Mouse (Mus musculus): Measurements from ENCODE around the gene Ephb1. TPM values are rescaled to one million over a fixed set of nuclear protein-coding genes. Genes with fewer than 3 reads are reported as not detected.

Ephb1 gene
- total and polyA plus RNA-seq, 3 experiments: not detected

DNA sequence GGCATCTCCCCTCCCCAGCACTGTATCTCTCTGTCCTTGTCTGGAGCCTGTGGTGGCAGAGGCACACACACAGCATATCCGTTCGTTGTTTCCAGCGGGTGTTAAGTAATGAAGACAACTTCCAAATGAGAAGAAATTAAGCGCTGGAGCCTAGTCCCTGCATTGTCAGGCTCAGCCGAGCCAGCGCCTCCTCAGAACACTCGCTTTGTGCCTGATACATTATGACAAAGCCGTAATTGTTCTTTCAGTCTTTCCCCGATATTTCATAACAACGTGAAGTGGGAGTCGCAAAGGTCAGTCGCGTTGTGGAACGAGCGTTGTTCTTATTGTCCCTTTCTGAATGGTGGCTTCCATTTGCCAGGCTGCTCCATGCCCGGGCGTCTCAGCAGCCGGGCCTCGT, 13.7 kb downstream of the Ephb1 start:
- peaks cover 90% of the 10 kb centered on the region for H3K9me3 ChIP-seq (replicated peaks; ENCODE audit: low read length)
- in situ Hi-C loops (cut with MboI; ENCODE audit: low pct_ligation_motif_present, low pct_unique_long_range_greater_than_20kb, low sequenced_read_pairs) (no loop called here), dilution Hi-C loops (cut with MboI; ENCODE audit: extremely low pct_ligation_motif_present, extremely low pct_unique_long_range_greater_than_20kb, low sequenced_read_pairs) (no loop called here)
- no peak for TF ChIP-seq CHD1 (IDR thresholded peaks at IDR 0.05; ENCODE audit: low read depth, low read length)
- no peak for TF ChIP-seq MXI1 (IDR thresholded peaks at IDR 0.05; ENCODE audit: low read depth, low read length)
- no peak for TF ChIP-seq EP300 (IDR thresholded peaks at IDR 0.05; ENCODE audit: low read length)
- no peak for TF ChIP-seq RAD21 (IDR thresholded peaks at IDR 0.05; ENCODE audit: low read depth, low read length)
- no peak for TF ChIP-seq POLR2AphosphoS2 (IDR thresholded peaks at IDR 0.05; ENCODE audit: low read depth, low read length)
- TF ChIP-seq MAX (IDR thresholded peaks at IDR 0.05; ENCODE audit: low read length): no peak
- no peak for TF ChIP-seq USF1 (IDR thresholded peaks at IDR 0.05; ENCODE audit: low read depth, low read length)
- no peak for TF ChIP-seq ZKSCAN1 (IDR thresholded peaks at IDR 0.05; ENCODE audit: borderline replicate concordance, low read depth, low read length)
- no peak for TF ChIP-seq USF2 (conservative IDR thresholded peaks at IDR 0.05; ENCODE audit: low read depth, low read length)
- no peak for TF ChIP-seq NELFE (IDR thresholded peaks at IDR 0.05; ENCODE audit: low read depth, low read length)
- H3K27me3 ChIP-seq (replicated peaks): no peaks in the 10 kb centered on the region
- H3K27ac ChIP-seq (ENCODE audit: insufficient read depth, low read depth): no peak overlapping the region
- H3K79me2 ChIP-seq (replicated peaks; ENCODE audit: control insufficient read depth, extremely low read depth, insufficient read depth, poor library complexity, severe bottlenecking): no peaks in the 10 kb centered on the region
- no peak overlapping the region for H3K4me2 ChIP-seq (ENCODE audit: insufficient read depth, low read depth, poor library complexity, severe bottlenecking)
- H3K9ac ChIP-seq (ENCODE audit: insufficient read depth, low read depth): no peak overlapping the region
- no peaks in the 10 kb centered on the region for H3K4me1 ChIP-seq (ENCODE audit: control insufficient read depth in 1 of 2, insufficient read depth in 2 of 2)
- no peak for DNase-seq (ENCODE audit: extremely low read depth)
- no peaks in the 10 kb centered on the region for H3K36me3 ChIP-seq (replicated peaks in 1 of 2; ENCODE audit: control insufficient read depth in 1 of 2, insufficient read depth in 1 of 2, low read length in 1 of 2)
- H3K4me3 ChIP-seq (replicated peaks in 1 of 3; ENCODE audit: low read depth in 2 of 3, low read length in 2 of 3, poor library complexity in 1 of 3): no peak overlapping the region

DNA sequence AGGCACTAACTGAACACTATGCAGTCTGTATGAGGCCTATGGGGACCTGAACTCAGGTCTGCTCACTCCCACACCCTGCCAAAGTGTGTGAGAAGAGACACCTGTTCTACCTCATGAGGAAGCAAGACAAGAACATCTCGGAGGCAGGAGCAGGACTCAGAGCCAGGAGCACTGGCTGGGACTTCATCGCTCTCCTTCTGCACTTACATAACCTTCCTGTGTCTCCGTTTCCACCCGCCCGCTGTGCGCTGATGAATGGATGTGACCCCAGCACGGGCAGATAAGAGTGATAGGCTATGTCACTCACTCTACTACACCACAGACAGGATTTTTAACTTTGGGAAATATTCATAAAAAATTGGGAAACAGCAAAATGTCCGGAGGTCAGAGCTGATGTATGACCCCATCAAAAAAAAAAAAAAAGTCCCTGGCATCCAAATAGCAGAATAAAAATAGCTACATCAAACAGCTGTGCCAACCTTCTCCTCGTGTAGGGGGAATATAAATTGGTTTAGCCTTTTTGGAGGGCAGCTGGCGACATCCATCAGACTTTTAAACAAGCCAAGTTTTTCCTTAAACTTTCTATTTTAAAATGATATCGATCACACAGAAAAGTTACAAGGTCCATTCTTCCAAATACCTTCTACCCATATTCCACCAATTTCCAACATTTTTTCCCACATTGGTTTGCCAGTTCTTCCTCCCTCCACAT, 18.8 kb downstream of the Ephb1 start:
- dilution Hi-C loops (cut with MboI; ENCODE audit: extremely low pct_ligation_motif_present, extremely low pct_unique_long_range_greater_than_20kb, low sequenced_read_pairs) (no loop called here), in situ Hi-C loops (cut with MboI; ENCODE audit: low pct_ligation_motif_present, low pct_unique_long_range_greater_than_20kb, low sequenced_read_pairs) (no loop called here)
- Histone ChIP-seq H3K4me1 (ENCODE audit: control insufficient read depth in 1 of 2, insufficient read depth in 2 of 2) (no peaks in the 10 kb centered on the region), H3K9me3 (replicated peaks; ENCODE audit: low read length) (peaks cover 85% of the 10 kb centered on the region), H3K27me3 (replicated peaks) (no peaks in the 10 kb centered on the region), H3K79me2 (replicated peaks; ENCODE audit: control insufficient read depth, extremely low read depth, insufficient read depth, poor library complexity, severe bottlenecking) (no peaks in the 10 kb centered on the region), H3K4me3 (replicated peaks in 1 of 3; ENCODE audit: low read depth in 2 of 3, low read length in 2 of 3, poor library complexity in 1 of 3) (no peak overlapping the region), H3K4me2 (ENCODE audit: insufficient read depth, low read depth, poor library complexity, severe bottlenecking) (no peak overlapping the region), H3K27ac (ENCODE audit: insufficient read depth, low read depth) (no peak overlapping the region), H3K9ac (ENCODE audit: insufficient read depth, low read depth) (no peak overlapping the region), H3K36me3 (replicated peaks in 1 of 2; ENCODE audit: control insufficient read depth in 1 of 2, insufficient read depth in 1 of 2, low read length in 1 of 2) (no peaks in the 10 kb centered on the region)
- no peak for TF ChIP-seq SMC3 (IDR thresholded peaks at IDR 0.05; ENCODE audit: low read depth, low read length)
- TF ChIP-seq KAT2A (IDR thresholded peaks at IDR 0.05; ENCODE audit: insufficient replicate concordance, low read length): no peak
- no peak for TF ChIP-seq UBTF (IDR thresholded peaks at IDR 0.05; ENCODE audit: low read depth, low read length)
- TF ChIP-seq ZMIZ1 (IDR thresholded peaks at IDR 0.05; ENCODE audit: low read depth, low read length): no peak
- no peak for TF ChIP-seq JUND (conservative IDR thresholded peaks at IDR 0.05; ENCODE audit: low read depth, low read length)
- no peak for TF ChIP-seq PAX5 (IDR thresholded peaks at IDR 0.05; ENCODE audit: low read length)
- TF ChIP-seq TCF12 (IDR thresholded peaks at IDR 0.05; ENCODE audit: low read depth, low read length): no peak
- no peak for TF ChIP-seq RAD21 (IDR thresholded peaks at IDR 0.05; ENCODE audit: low read depth, low read length)
- no peak for TF ChIP-seq BHLHE40 (IDR thresholded peaks at IDR 0.05; ENCODE audit: low read depth, low read length)
- no peak for TF ChIP-seq JUN (IDR thresholded peaks at IDR 0.05; ENCODE audit: insufficient read depth, low read depth, low read length)
- no peak for TF ChIP-seq E2F4 (IDR thresholded peaks at IDR 0.05; ENCODE audit: insufficient replicate concordance, low read depth, low read length)
- no peak for DNase-seq (ENCODE audit: extremely low read depth)

All from CH12.LX (cell line).